Mouse (Mus musculus) layer of hippocampus, adult 9-11 months (tissue): ENCODE measurements around the gene Il16.

Source experiments
- DNase-seq: peaks from one replicate; pipeline ENCODE4 v3.0.0; 2022

The Il16 gene

GRCm38 (mm10) chr7:83677296-83677695, 68.2 kb downstream of the Il16 start:
- no peak for DNase-seq

GRCm38 (mm10) chr7:83675545-83676254, 69.8 kb downstream of the Il16 start:
- DNase-seq, result no peak

- DNase-seq, result no peak
Observed at GRCm38 (mm10) chr7:83671573-83671972, 74.0 kb downstream of the Il16 start.

GRCm38 (mm10) chr7:83668724-83669123, 76.8 kb downstream of the Il16 start:
- peak; percentile 38 for DNase-seq

GRCm38 (mm10) chr7:83667936-83668645, 77.4 kb downstream of the Il16 start:
- DNase-seq, result no peak

GRCm38 (mm10) chr7:83666087-83666595, 79.4 kb downstream of the Il16 start:
- DNase-seq, result no peak

GRCm38 (mm10) chr7:83662711-83663375, 82.7 kb downstream of the Il16 start:
- peak; percentile 66 for DNase-seq

GRCm38 (mm10) chr7:83661763-83662162, 83.8 kb downstream of the Il16 start:
- no peak for DNase-seq

- DNase-seq, result no peak
Observed at GRCm38 (mm10) chr7:83661031-83661430, 84.5 kb downstream of the Il16 start.

GRCm38 (mm10) chr7:83660273-83660691, 85.2 kb downstream of the Il16 start:
- DNase-seq, result no peak

GRCm38 (mm10) chr7:83659159-83660065, 86.1 kb downstream of the Il16 start:
- DNase-seq, result peak; percentile 43

GRCm38 (mm10) chr7:83658716-83659115, 86.8 kb downstream of the Il16 start:
- DNase-seq, result peak; percentile 49

- peak; percentile 34 for DNase-seq
Observed at GRCm38 (mm10) chr7:83654938-83655630, 90.4 kb downstream of the Il16 start.

- no peak for DNase-seq
Observed at GRCm38 (mm10) chr7:83654196-83654595, 91.3 kb downstream of the Il16 start.

- DNase-seq, result no peak
Observed at GRCm38 (mm10) chr7:83653605-83654051, 91.9 kb downstream of the Il16 start.

- DNase-seq, result no peak
Observed at GRCm38 (mm10) chr7:83652498-83652897, 93.0 kb downstream of the Il16 start.

GRCm38 (mm10) chr7:83650638-83651037, 94.9 kb downstream of the Il16 start:
- DNase-seq, result no peak

- no peak for DNase-seq
Observed at GRCm38 (mm10) chr7:83648807-83649206, 96.7 kb downstream of the Il16 start.

GRCm38 (mm10) chr7:83645476-83645875, 100.0 kb downstream of the Il16 start:
- peak; percentile 50 for DNase-seq

- DNase-seq, result no peak
Observed at GRCm38 (mm10) chr7:83644761-83645160, 100.8 kb downstream of the Il16 start.

- DNase-seq, result no peak
Observed at GRCm38 (mm10) chr7:83643581-83643980, 101.9 kb downstream of the Il16 start.

GRCm38 (mm10) chr7:83641163-83641562, 104.4 kb downstream of the Il16 start:
- no peak for DNase-seq
